Mouse (Mus musculus) heart, embryonic 11.5 days (tissue): ENCODE measurements at regions not wholly inside any gene's neighbourhood (a gene's known extent, or its start where the extent isn't known, plus 50 kb on each side); places are given as distances from the start of the nearest gene placed in this dataset.

ENCODE experiments used
- ATAC-seq: fragments of 200-750 bp; cut with Nextera tagmentation; replicated peaks from 2 replicates; pipeline ENCODE4 v1.8.0; 2017; ENCODE audit warnings: moderate library complexity; ENCODE audit not compliant: insufficient number of reproducible peaks, low FRiP score, low TSS enrichment
- H3K27ac ChIP-seq: fragments of 300-500 bp; sonication (generic); 2 replicates; pipeline ENCODE4 v1.5.1; 2014; ENCODE audit warnings: mild to moderate bottlenecking, low read depth, low read length
- H3K27me3 ChIP-seq: fragments of 300-500 bp; sonication (generic); 2 replicates; pipeline ENCODE4 v1.6.1; 2014; ENCODE audit warnings: mild to moderate bottlenecking, low read length, mixed read lengths; ENCODE audit not compliant: control insufficient read depth, insufficient read depth
- H3K36me3 ChIP-seq: fragments of 300-500 bp; sonication (generic); 2 replicates; pipeline ENCODE4 v1.6.1; 2014; ENCODE audit warnings: mild to moderate bottlenecking, low read length, moderate library complexity, mixed read lengths; ENCODE audit not compliant: control insufficient read depth, insufficient read depth
- H3K4me1 ChIP-seq: fragments of 300-500 bp; sonication (generic); 2 replicates; pipeline ENCODE4 v1.6.1; 2014; ENCODE audit warnings: low read length; ENCODE audit not compliant: control insufficient read depth, insufficient read depth
- H3K4me2 ChIP-seq: fragments of 300-500 bp; sonication (generic); 2 replicates; pipeline ENCODE4 v1.6.1; 2014; ENCODE audit warnings: mild to moderate bottlenecking, moderate library complexity
- H3K4me3 ChIP-seq: fragments of 300-500 bp; sonication (generic); 2 replicates; pipeline ENCODE4 v1.5.1; 2014; ENCODE audit warnings: low read depth, low read length
- H3K9ac ChIP-seq: fragments of 300-500 bp; sonication (generic); 2 replicates; pipeline ENCODE4 v1.6.1; 2014; ENCODE audit warnings: mild to moderate bottlenecking, low read depth, low read length, moderate library complexity
- H3K9me3 ChIP-seq: fragments of 300-500 bp; sonication (generic); replicated peaks from 2 replicates; pipeline ENCODE4 v1.6.1; 2016; ENCODE audit warnings: low read length; ENCODE audit not compliant: control insufficient read depth
- WGBS: fragments of 180-500 bp; shearing (Covaris S2); extraction: QIAGEN DNeasy Blood & Tissue Kit; methylation state at CpG from one replicate; pipeline ENCODE4 v1.1.7; 2014; ENCODE audit not compliant: insufficient replicate concordance; 5-methylcytosine and 5-hydroxymethylcytosine counted together

DNA sequence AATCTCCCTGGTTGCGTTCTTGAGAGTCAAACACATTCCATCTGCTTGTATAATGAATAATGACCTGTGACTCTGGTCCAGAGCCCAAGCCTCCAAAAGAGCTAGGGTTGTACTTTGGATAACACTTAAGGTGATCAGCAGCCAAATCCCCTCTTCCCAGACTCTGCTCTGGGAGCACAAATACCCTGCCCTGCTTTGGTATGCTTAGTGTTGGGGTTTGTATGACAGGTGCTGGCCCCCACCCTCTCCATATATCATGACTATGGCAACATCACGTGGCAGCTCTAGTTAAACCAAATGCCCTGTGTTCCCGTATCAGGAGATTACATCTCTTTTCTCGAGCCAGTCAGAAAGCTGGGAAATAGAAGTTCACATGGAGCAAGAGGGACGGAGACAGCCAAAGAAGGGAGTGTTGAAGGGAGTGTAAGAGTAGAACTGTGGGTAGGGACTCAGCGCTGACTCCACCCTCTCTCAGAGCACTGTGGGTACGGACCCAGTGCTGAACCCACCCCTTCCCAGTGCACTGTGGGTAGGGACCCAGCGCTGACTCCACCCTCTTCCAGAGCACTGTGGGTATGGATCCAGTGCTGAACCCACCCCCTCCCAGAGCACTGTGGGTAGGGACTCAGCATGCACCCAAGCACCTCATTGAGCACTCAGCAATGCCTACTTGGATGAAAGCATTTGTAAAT is 387.4 kb upstream of the Kazn start:
- no peaks in the 10 kb centered on the region for H3K4me1 ChIP-seq
- no peaks in the 10 kb centered on the region for H3K36me3 ChIP-seq
- no peaks in the 10 kb centered on the region for H3K27me3 ChIP-seq
- no peak overlapping the region for H3K9ac ChIP-seq
- ATAC-seq: no peak
- WGBS: 72% methylated on average over 8 of the region's 8 CpGs
- H3K9me3 ChIP-seq: no peaks in the 10 kb centered on the region
- H3K27ac ChIP-seq: no peak overlapping the region
- no peak overlapping the region for H3K4me3 ChIP-seq
- no peak overlapping the region for H3K4me2 ChIP-seq

DNA sequence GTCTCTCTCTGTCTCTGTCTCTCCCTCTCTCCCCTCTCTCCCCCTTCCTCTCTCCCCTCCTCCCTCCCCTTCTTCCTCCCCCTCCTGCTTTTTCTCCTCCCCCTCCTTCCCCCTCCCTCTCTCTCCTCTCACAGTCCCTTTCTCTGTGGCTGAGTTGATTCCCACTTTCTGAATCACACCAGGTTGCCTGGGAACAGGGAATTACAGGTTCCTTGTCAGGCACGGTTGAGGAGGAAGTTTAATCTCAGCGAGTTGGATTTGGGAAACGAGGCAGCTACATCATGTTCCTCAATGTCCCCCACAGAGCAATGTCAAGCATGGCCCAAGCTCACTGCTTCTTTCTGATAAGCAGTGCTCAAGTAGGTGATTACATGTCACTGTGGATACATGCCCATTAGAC is 386.3 kb upstream of the Kazn start:
- H3K36me3 ChIP-seq: no peaks in the 10 kb centered on the region
- ATAC-seq: no peak
- no peak overlapping the region for H3K4me3 ChIP-seq
- H3K27me3 ChIP-seq: no peaks in the 10 kb centered on the region
- H3K9ac ChIP-seq: no peak overlapping the region
- WGBS: 32% methylated on average over 3 of the region's 3 CpGs
- no peak overlapping the region for H3K27ac ChIP-seq
- H3K9me3 ChIP-seq: no peaks in the 10 kb centered on the region
- no peak overlapping the region for H3K4me2 ChIP-seq
- no peaks in the 10 kb centered on the region for H3K4me1 ChIP-seq

DNA sequence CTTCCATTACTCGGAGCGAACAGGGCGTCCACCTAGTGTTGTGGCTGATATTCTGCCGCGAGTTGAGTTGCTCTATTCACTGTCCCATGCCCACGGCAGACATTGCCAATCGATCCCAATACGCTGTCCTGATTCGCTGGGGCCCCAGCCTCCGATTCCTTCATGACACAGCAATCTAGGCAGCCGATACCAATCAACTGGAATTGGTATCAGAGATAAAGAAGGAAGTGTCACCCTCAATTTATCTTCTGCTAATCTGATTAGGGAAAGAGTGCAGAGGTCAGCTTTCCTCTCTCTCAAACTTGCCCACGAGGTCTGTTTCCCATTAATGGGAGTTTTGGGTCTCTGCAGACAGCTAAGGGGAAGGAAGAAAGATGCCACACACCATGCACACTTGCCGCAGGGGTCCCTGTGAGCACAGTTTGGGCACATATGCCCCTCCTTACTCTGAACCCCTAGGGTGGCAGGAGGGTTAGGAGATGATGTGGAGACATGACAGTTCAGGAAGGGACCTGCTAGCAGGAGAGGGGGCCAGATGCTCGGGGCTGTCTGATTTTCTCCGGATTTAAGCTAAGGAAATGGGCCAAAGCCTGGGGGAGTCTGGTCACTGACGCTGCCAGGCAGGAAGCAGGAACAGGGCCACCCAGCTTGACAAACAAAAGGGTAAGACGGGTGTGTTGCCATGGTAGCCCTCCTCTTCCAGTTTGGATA is 383.1 kb upstream of the Kazn start:
- H3K4me1 ChIP-seq: no peaks in the 10 kb centered on the region
- no peak overlapping the region for H3K4me2 ChIP-seq
- no peak for ATAC-seq
- no peak overlapping the region for H3K27ac ChIP-seq
- no peaks in the 10 kb centered on the region for H3K36me3 ChIP-seq
- no peak overlapping the region for H3K4me3 ChIP-seq
- 47% methylated on average over 17 of the region's 17 CpGs for WGBS
- H3K9me3 ChIP-seq: no peaks in the 10 kb centered on the region
- no peak overlapping the region for H3K9ac ChIP-seq
- H3K27me3 ChIP-seq: no peaks in the 10 kb centered on the region

DNA sequence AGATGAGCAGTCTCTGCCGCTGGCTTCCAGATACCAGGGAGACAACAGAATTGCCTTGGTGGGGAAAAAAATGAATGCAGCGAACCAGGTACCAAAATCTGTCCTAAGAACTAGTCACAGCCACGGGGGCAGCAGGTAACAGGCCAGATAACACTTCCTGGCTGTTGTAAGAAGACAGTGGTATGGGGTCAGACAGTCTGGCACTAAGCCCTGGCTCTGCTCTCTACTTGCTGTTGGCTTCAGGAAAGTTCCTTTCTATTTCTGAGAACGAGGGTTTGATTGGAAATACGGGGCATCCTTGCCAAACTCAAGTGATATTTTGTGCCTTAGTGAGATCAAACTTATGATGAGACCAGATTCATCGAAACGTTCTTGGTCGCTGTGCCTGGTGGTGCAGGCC is 380.2 kb upstream of the Kazn start:
- no peaks in the 10 kb centered on the region for H3K4me1 ChIP-seq
- H3K4me3 ChIP-seq: no peak overlapping the region
- H3K9me3 ChIP-seq: no peaks in the 10 kb centered on the region
- no peak overlapping the region for H3K4me2 ChIP-seq
- WGBS: 72% methylated on average over 8 of the region's 8 CpGs
- no peak overlapping the region for H3K9ac ChIP-seq
- no peak overlapping the region for H3K27ac ChIP-seq
- H3K27me3 ChIP-seq: no peaks in the 10 kb centered on the region
- H3K36me3 ChIP-seq: no peaks in the 10 kb centered on the region
- ATAC-seq: no peak

DNA sequence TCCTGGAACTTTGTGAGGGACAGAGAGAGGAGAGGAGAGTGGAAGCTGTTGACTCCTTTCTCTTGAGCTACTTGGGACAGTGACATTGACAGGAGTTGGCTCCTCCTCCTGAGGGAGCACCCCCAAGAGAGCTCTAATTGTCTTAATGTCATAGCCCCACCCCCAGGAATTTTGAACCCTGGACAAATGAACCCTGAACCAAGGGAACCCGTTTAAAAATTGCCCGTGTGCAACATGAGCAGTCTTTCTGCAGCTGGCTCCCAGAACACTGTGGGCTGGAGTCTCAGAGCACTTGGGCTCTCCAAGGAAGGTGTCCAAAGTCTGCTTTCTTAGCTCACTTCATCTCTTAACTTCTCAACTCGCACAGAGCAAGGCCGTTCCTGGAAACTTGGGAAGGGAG is 379.6 kb upstream of the Kazn start:
- H3K4me1 ChIP-seq: no peaks in the 10 kb centered on the region
- no peaks in the 10 kb centered on the region for H3K36me3 ChIP-seq
- H3K4me2 ChIP-seq: no peak overlapping the region
- H3K27me3 ChIP-seq: no peaks in the 10 kb centered on the region
- ATAC-seq: no peak
- H3K9ac ChIP-seq: no peak overlapping the region
- H3K4me3 ChIP-seq: no peak overlapping the region
- H3K9me3 ChIP-seq: no peaks in the 10 kb centered on the region
- WGBS: 45% methylated on average over 4 of the region's 4 CpGs
- no peak overlapping the region for H3K27ac ChIP-seq

DNA sequence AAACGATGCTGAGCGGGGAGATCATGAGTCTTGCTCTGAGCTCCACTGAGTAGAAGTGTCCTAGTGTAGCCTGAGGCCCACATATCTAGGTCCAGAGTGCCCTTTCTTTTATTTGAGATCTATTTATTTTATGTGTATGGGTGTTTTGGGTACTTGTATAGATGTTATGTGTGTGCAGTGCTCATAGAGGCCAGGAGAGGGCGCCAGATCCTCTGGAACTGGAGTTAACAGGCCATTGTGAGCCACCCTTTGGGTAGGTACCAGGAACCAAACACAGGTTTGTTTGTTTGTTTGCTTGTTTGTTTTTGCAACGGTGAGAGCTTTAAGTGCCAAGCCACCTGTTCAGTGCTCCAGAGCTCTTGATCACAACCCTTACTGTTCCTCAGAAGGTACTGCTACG is 378.5 kb upstream of the Kazn start:
- H3K4me1 ChIP-seq: no peaks in the 10 kb centered on the region
- no peaks in the 10 kb centered on the region for H3K9me3 ChIP-seq
- no peaks in the 10 kb centered on the region for H3K36me3 ChIP-seq
- no peak overlapping the region for H3K4me2 ChIP-seq
- H3K4me3 ChIP-seq: no peak overlapping the region
- ATAC-seq: no peak
- H3K9ac ChIP-seq: no peak overlapping the region
- no peak overlapping the region for H3K27ac ChIP-seq
- 65% methylated on average over 5 of the region's 5 CpGs for WGBS
- H3K27me3 ChIP-seq: no peaks in the 10 kb centered on the region

DNA sequence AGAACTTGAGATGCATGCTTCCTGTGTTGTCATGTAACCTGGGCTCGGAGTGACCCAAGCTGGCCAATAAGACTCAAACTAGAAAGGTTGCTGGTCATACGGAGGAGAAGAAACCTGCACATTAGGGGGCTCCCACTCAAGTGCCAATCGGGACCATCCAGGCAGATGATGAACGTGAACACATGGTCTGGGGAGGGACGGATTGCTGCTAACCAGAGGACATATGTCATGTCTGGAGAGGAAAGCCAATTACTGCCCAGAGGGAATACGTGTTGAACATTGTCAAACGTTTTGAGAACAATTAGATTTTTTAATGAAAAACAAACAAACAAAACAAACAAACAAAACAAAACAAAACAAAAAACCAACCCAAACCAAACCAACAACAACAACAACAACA is 377.7 kb upstream of the Kazn start:
- Histone ChIP-seq H3K4me2 (no peak overlapping the region), H3K27me3 (no peaks in the 10 kb centered on the region), H3K36me3 (no peaks in the 10 kb centered on the region), H3K9me3 (no peaks in the 10 kb centered on the region), H3K4me3 (no peak overlapping the region), H3K4me1 (no peaks in the 10 kb centered on the region), H3K9ac (no peak overlapping the region), H3K27ac (no peak overlapping the region)
- ATAC-seq: no peak
- WGBS: 83% methylated on average over 7 of the region's 7 CpGs

DNA sequence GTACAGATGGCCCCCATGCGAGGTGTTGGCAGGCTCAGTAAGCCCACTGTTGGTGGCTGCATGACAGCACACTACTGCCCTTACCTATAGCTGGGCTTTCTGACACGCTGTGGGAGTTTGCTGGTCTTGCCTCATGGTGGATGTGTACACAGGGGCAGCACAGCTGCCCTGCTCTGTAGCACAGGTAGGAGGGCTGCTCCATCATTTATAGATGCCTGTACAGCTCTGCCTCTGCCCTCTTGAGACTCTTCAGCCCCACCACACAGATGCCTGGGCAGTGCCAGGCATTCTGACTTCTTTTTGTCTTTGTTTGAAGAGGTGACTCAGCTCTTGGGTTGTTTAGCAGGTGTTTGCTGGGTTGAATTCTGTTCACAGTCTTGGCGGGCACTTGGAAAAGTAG is 365.9 kb upstream of the Kazn start:
- H3K9ac ChIP-seq: no peak overlapping the region
- no peak overlapping the region for H3K4me3 ChIP-seq
- H3K27me3 ChIP-seq: no peaks in the 10 kb centered on the region
- H3K27ac ChIP-seq: no peak overlapping the region
- 73% methylated on average over 3 of the region's 3 CpGs for WGBS
- no peaks in the 10 kb centered on the region for H3K36me3 ChIP-seq
- H3K9me3 ChIP-seq: no peaks in the 10 kb centered on the region
- ATAC-seq: no peak
- no peak overlapping the region for H3K4me2 ChIP-seq
- no peaks in the 10 kb centered on the region for H3K4me1 ChIP-seq

DNA sequence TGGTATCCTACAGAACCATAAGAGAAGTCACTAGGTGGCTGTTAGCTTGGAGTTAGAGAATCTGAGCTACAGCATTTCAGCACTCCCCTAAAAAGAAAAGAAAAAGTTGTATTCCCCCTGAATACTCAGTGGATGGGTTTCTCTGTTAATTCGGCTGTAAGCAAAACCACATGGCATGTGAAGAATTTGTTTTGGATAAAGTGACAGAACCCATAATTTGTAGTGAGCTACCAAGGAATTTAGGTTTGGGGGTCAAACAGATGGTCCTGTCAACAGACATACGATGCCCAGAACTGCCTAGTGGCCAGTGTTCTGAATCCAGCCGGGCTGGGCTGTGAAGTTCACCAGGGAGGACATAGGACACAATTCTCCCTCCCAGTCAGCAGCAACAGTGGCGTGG is 358.0 kb upstream of the Kazn start:
- H3K4me1 ChIP-seq: no peaks in the 10 kb centered on the region
- 0 out of 2 replicates have a peak, but pooled peaks cover 2% of the 10 kb centered on the region for H3K27me3 ChIP-seq
- H3K4me2 ChIP-seq: no peak overlapping the region
- no peaks in the 10 kb centered on the region for H3K9me3 ChIP-seq
- WGBS: 58% methylated on average over 4 of the region's 4 CpGs
- no peak overlapping the region for H3K9ac ChIP-seq
- no peak for ATAC-seq
- no peaks in the 10 kb centered on the region for H3K36me3 ChIP-seq
- no peak overlapping the region for H3K4me3 ChIP-seq
- H3K27ac ChIP-seq: no peak overlapping the region
